Mouse (Mus musculus) CH12.LX (cell line): ENCODE results near the gene Fmn2. TPM values are rescaled to one million over a fixed set of nuclear protein-coding genes. Genes with fewer than 3 reads are reported as not detected.
A peak's percentile ranks its signal among the peaks of the same experiment; 100 is the strongest.

Experiments
- DNase-seq: peaks from one replicate; pipeline ENCODE4 v3.0.0-alpha.2; 2013; ENCODE audit errors: extremely low read depth
- H3K27ac ChIP-seq: 2 replicates; pipeline ENCODE4 v1.5.1; 2012; ENCODE audit warnings: low read depth, mild to moderate bottlenecking, control low read depth, moderate library complexity; ENCODE audit not compliant: insufficient read depth
- H3K27me3 ChIP-seq: replicated peaks from 2 replicates; pipeline ENCODE3; 2012; ENCODE audit warnings: inconsistent platforms
- H3K36me3 ChIP-seq, 2 experiments: replicated peaks in 1 of 2; 2 replicates each; pipeline versions ENCODE3 to v1.6.1; 2012; ENCODE audit warnings: inconsistent platforms in 1 of 2, low read length in 1 of 2, mild to moderate bottlenecking in 1 of 2, mixed read lengths in 1 of 2, moderate library complexity in 1 of 2; ENCODE audit not compliant: control insufficient read depth in 1 of 2, insufficient read depth in 1 of 2
- H3K4me1 ChIP-seq, 2 experiments: 2 replicates each; pipeline ENCODE4 v1.6.1; 2012; ENCODE audit warnings: inconsistent platforms in 1 of 2, moderate library complexity in 1 of 2; ENCODE audit not compliant: insufficient read depth in 2 of 2, control insufficient read depth in 1 of 2
- H3K4me2 ChIP-seq: 2 replicates; pipeline ENCODE4 v1.6.1; 2012; ENCODE audit warnings: low read depth, mild to moderate bottlenecking, control low read depth; ENCODE audit not compliant: poor library complexity, insufficient read depth, severe bottlenecking
- H3K4me3 ChIP-seq, 3 experiments: fragments of 150-350 bp in 1 of 3; sonication (generic) in 1 of 3; replicated peaks in 1 of 3; 2 replicates each; pipeline versions ENCODE3 to v1.5.1; 2011 to 2012; ENCODE audit warnings: low read depth in 2 of 3, low read length in 2 of 3, mild to moderate bottlenecking in 2 of 3, moderate library complexity in 2 of 3, control low read depth in 1 of 3, improper control_type of control experiment in 1 of 3, inconsistent platforms in 1 of 3, mixed read lengths in 1 of 3; ENCODE audit not compliant: poor library complexity in 1 of 3
- H3K79me2 ChIP-seq: replicated peaks from 2 replicates; pipeline ENCODE4 v1.6.1; 2012; ENCODE audit warnings: mild to moderate bottlenecking, moderate library complexity; ENCODE audit not compliant: control insufficient read depth, poor library complexity, insufficient read depth, severe bottlenecking; ENCODE audit errors: extremely low read depth
- H3K9ac ChIP-seq: 2 replicates; pipeline ENCODE4 v1.6.1; 2012; ENCODE audit warnings: low read depth, mild to moderate bottlenecking, control low read depth, moderate library complexity; ENCODE audit not compliant: insufficient read depth
- H3K9me3 ChIP-seq: replicated peaks from 2 replicates; pipeline ENCODE3; 2012; ENCODE audit warnings: low read length, inconsistent platforms, mixed read lengths
- CHD2 ChIP-seq: IDR thresholded peaks from 2 replicates; pipeline ENCODE4 v1.6.1; 2011; ENCODE audit warnings: low read length, improper control_type of control experiment
- CTCF ChIP-seq, 2 experiments: IDR thresholded peaks in 1 of 2; conservative IDR thresholded peaks in 1 of 2; 2 replicates each; pipeline ENCODE4 v1.5.1; 2011 to 2012; ENCODE audit warnings: low read depth in 2 of 2, low read length in 2 of 2, improper control_type of control experiment in 1 of 2, inconsistent platforms in 1 of 2, mild to moderate bottlenecking in 1 of 2, moderate library complexity in 1 of 2
- E2F4 ChIP-seq: IDR thresholded peaks from 2 replicates; pipeline ENCODE4 v1.6.1; 2011; ENCODE audit warnings: low read depth, low read length, improper control_type of control experiment; ENCODE audit not compliant: insufficient replicate concordance
- EP300 ChIP-seq: IDR thresholded peaks from 2 replicates; pipeline ENCODE4 v1.6.1; 2011; ENCODE audit warnings: low read length, improper control_type of control experiment
- ETS1 ChIP-seq: conservative IDR thresholded peaks from 2 replicates; pipeline ENCODE4 v1.6.1; 2012; ENCODE audit warnings: low read depth, mild to moderate bottlenecking, inconsistent platforms, low read length, improper control_type of control experiment, moderate library complexity
- JUN ChIP-seq: IDR thresholded peaks from 2 replicates; pipeline ENCODE4 v1.6.1; 2011; ENCODE audit warnings: low read depth, mild to moderate bottlenecking, low read length, improper control_type of control experiment, moderate library complexity; ENCODE audit not compliant: insufficient read depth
- JUND ChIP-seq: conservative IDR thresholded peaks from 2 replicates; pipeline ENCODE4 v1.6.1; 2011; ENCODE audit warnings: low read depth, low read length, improper control_type of control experiment
- KAT2A ChIP-seq: IDR thresholded peaks from 2 replicates; pipeline ENCODE4 v1.6.1; 2012; ENCODE audit warnings: low read length, improper control_type of control experiment, inconsistent platforms; ENCODE audit not compliant: insufficient replicate concordance
- MAFK ChIP-seq: IDR thresholded peaks from 2 replicates; pipeline ENCODE4 v1.6.1; 2011; ENCODE audit warnings: low read length, improper control_type of control experiment; ENCODE audit not compliant: insufficient replicate concordance
- MAX ChIP-seq: IDR thresholded peaks from 2 replicates; pipeline ENCODE4 v1.6.1; 2011; ENCODE audit warnings: low read length, improper control_type of control experiment
- MYC ChIP-seq: IDR thresholded peaks from 2 replicates; pipeline ENCODE4 v1.6.1; 2011; ENCODE audit warnings: low read depth, mild to moderate bottlenecking, improper control_type of control experiment, low read length
- PAX5 ChIP-seq: IDR thresholded peaks from 2 replicates; pipeline ENCODE4 v1.6.1; 2012; ENCODE audit warnings: low read length, inconsistent platforms, mixed read lengths
- RAD21 ChIP-seq: IDR thresholded peaks from 2 replicates; pipeline ENCODE4 v1.6.1; 2011; ENCODE audit warnings: low read depth, mild to moderate bottlenecking, low read length, improper control_type of control experiment, moderate library complexity
- SIN3A ChIP-seq: IDR thresholded peaks from 2 replicates; pipeline ENCODE4 v1.6.1; 2012; ENCODE audit warnings: low read length, improper control_type of control experiment, inconsistent platforms
- SMC3 ChIP-seq: IDR thresholded peaks from 2 replicates; pipeline ENCODE4 v1.6.1; 2011; ENCODE audit warnings: low read depth, low read length, improper control_type of control experiment
- TBP ChIP-seq: conservative IDR thresholded peaks from 2 replicates; pipeline ENCODE4 v1.6.1; 2011; ENCODE audit warnings: low read depth, low read length, improper control_type of control experiment
- TCF12 ChIP-seq: IDR thresholded peaks from 2 replicates; pipeline ENCODE4 v1.6.1; 2014; ENCODE audit warnings: low read depth, mild to moderate bottlenecking, inconsistent platforms, low read length, improper control_type of control experiment
- ZKSCAN1 ChIP-seq: IDR thresholded peaks from 2 replicates; pipeline ENCODE4 v1.6.1; 2012; ENCODE audit warnings: low read depth, inconsistent platforms, low read length, improper control_type of control experiment, borderline replicate concordance
- ZNF384 ChIP-seq: IDR thresholded peaks from 2 replicates; pipeline ENCODE4 v1.6.1; 2012; ENCODE audit warnings: low read depth, low read length, improper control_type of control experiment, inconsistent platforms
- dilution Hi-C: fragments of 300-500 bp; cut with MboI; formaldehyde crosslinking; loops from 2 replicates; pipeline ENCODE4 v1.14.3; 2020; ENCODE audit warnings: low sequenced_read_pairs; ENCODE audit not compliant: extremely low pct_unique_long_range_greater_than_20kb, extremely low pct_ligation_motif_present
- in situ Hi-C: fragments of 300-500 bp; cut with MboI; formaldehyde crosslinking; loops from 3 replicates; pipeline ENCODE4 v1.14.3; 2019; ENCODE audit warnings: low sequenced_read_pairs, low pct_ligation_motif_present, low pct_unique_long_range_greater_than_20kb, mixed read lengths
- polyA plus RNA-seq: library from polyadenylated mRNA; unstranded; fragments of >175 nt; gene quantifications from 2 replicates; pipeline ENCODE4 v1.2.1, GENCODE M21; 2012; ENCODE audit warnings: low read depth; ENCODE audit not compliant: insufficient read length
- total RNA-seq, 2 experiments: library from RNA; depleted of rRNA; stranded (reverse); fragments of 300-350 nt in 1 of 2; fragments of >200 nt in 1 of 2; gene quantifications; 2 replicates each; pipeline ENCODE4 v1.2.3; 2012 to 2014

Fmn2 gene
- total and polyA plus RNA-seq, 3 experiments = 0.25 to 1.6 (median 0.51) TPM

GRCm38 (mm10) chr1:174465385-174465784 is 36.2 kb upstream of the Fmn2 start:
- no peak overlapping the region for H3K4me2 ChIP-seq
- no peak overlapping the region for H3K27ac ChIP-seq
- H3K27me3 ChIP-seq = no peaks in the 10 kb centered on the region
- TF ChIP-seq ETS1 (no peak), MYC (no peak), KAT2A (no peak), PAX5 (no peak), RAD21 (no peak), SIN3A (no peak), TBP (no peak), CHD2 (no peak), EP300 (no peak), E2F4 (no peak), SMC3 (no peak)
- TF ChIP-seq, all 38 proteins: peak for 0
- dilution Hi-C loops (no loop called here), in situ Hi-C loops (loop anchor here (25.0 kb wide), 2 partner anchors 97 to 278 kb away; no protein-coding TSS in a partner anchor)
- Histone ChIP-seq H3K9ac (no peak overlapping the region), H3K4me1 (no peaks in the 10 kb centered on the region), H3K79me2 (no peaks in the 10 kb centered on the region), H3K4me3 (no peak overlapping the region), H3K9me3 (no peaks in the 10 kb centered on the region), H3K36me3 (no peaks in the 10 kb centered on the region)
- DNase-seq = no peak

GRCm38 (mm10) chr1:174466240-174466639 is 35.4 kb upstream of the Fmn2 start:
- Histone ChIP-seq H3K27ac (no peak overlapping the region), H3K36me3 (no peaks in the 10 kb centered on the region), H3K79me2 (no peaks in the 10 kb centered on the region), H3K4me3 (no peak overlapping the region), H3K9me3 (no peaks in the 10 kb centered on the region), H3K4me2 (no peak overlapping the region; the same call in 1 of the 2 replicates), H3K4me1 (no peaks in the 10 kb centered on the region), H3K27me3 (no peaks in the 10 kb centered on the region), H3K9ac (no peak overlapping the region)
- TF ChIP-seq TBP (no peak), SMC3 (peak; percentile 53), CTCF (conservative IDR thresholded peaks at IDR 0.05 in 1 of 2, IDR thresholded peaks at IDR 0.05 in 1 of 2; ENCODE audit: low read depth in 2 of 2, low read length in 2 of 2) (peak; percentile 17 to 68; a peak in 2 of 4 replicates), MAFK (no peak), ZKSCAN1 (no peak), CHD2 (no peak), JUND (no peak), TCF12 (no peak), ZNF384 (peak; percentile 96), RAD21 (peak; percentile 82), MAX (no peak), PAX5 (no peak), JUN (no peak)
- in situ Hi-C loops = loop anchor here (25.0 kb wide), 2 partner anchors 96 to 279 kb away; no protein-coding TSS in a partner anchor
- peak; percentile 36 for DNase-seq
- dilution Hi-C loops = no loop called here
